Mouse (Mus musculus) T-helper 17 cell (primary cell): ENCODE measurements around the gene Chuk.

Experiments
- in situ Hi-C, 2 experiments: fragments of 300-600 bp; cut with MboI, MseI; formaldehyde crosslinking; loops; 1 replicate in 1 of 2; 2 replicates in 1 of 2; pipeline ENCODE4 v1.15.1; 2025; ENCODE audit warnings: high pct_unique_total_duplicates in 2 of 2

The Chuk gene

GRCm38 (mm10) chr19:44107661-44108521, 611 bp upstream of the Chuk start:
- in situ Hi-C loops: loop anchor here in 1 of 2 experiments (5.0 kb wide), 1 partner anchor 41 kb away; the partner anchor contains the start of gene Erlin1

GRCm38 (mm10) chr19:44104393-44104792, 2.9 kb downstream of the Chuk start:
- in situ Hi-C loops: no loop called here

- in situ Hi-C loops: no loop called here
Observed at GRCm38 (mm10) chr19:44103001-44103400, 4.3 kb downstream of the Chuk start.

GRCm38 (mm10) chr19:44100840-44101239, 6.4 kb downstream of the Chuk start:
- in situ Hi-C loops: no loop called here

GRCm38 (mm10) chr19:44086278-44086677, 21.0 kb downstream of the Chuk start:
- in situ Hi-C loops: no loop called here

GRCm38 (mm10) chr19:44080920-44081319, 26.4 kb downstream of the Chuk start:
- in situ Hi-C loops: no loop called here

GRCm38 (mm10) chr19:44080023-44080422, 27.3 kb downstream of the Chuk start:
- in situ Hi-C loops: no loop called here

GRCm38 (mm10) chr19:44077024-44077423, 30.3 kb downstream of the Chuk start:
- in situ Hi-C loops: no loop called here

- in situ Hi-C loops: no loop called here
Observed at GRCm38 (mm10) chr19:44076457-44076856, 30.8 kb downstream of the Chuk start.

GRCm38 (mm10) chr19:44074986-44075385, 32.3 kb downstream of the Chuk start:
- in situ Hi-C loops: no loop called here

GRCm38 (mm10) chr19:44071166-44071565, 36.1 kb downstream of the Chuk start:
- in situ Hi-C loops: no loop called here

- in situ Hi-C loops: loop anchor here in 1 of 2 experiments (5.0 kb wide), 1 partner anchor 37 kb away; the partner anchor contains the start of gene Chuk
Observed at GRCm38 (mm10) chr19:44069914-44070232, 37.4 kb downstream of the Chuk start.

- in situ Hi-C loops: loop anchor here in 1 of 2 experiments (5.0 kb wide), 1 partner anchor 38 kb away; the partner anchor contains the start of gene Chuk
Observed at GRCm38 (mm10) chr19:44069121-44069913, 38.0 kb downstream of the Chuk start, which contains the start of gene Erlin1. Erlin1 (minus strand) TSS chr19:44069785.

- in situ Hi-C loops: loop anchor here in 1 of 2 experiments (5.0 kb wide), 1 partner anchor 39 kb away; the partner anchor contains the start of gene Chuk
Observed at GRCm38 (mm10) chr19:44068232-44068631, 39.0 kb downstream of the Chuk start.

GRCm38 (mm10) chr19:44067323-44068049, 39.8 kb downstream of the Chuk start:
- in situ Hi-C loops: loop anchor here in 1 of 2 experiments (5.0 kb wide), 1 partner anchor 40 kb away; the partner anchor contains the start of gene Chuk

- in situ Hi-C loops: loop anchor here in 1 of 2 experiments (5.0 kb wide), 1 partner anchor 43 kb away; the partner anchor contains the start of gene Chuk
Observed at GRCm38 (mm10) chr19:44064734-44065133, 42.5 kb downstream of the Chuk start.

- in situ Hi-C loops: no loop called here
Observed at GRCm38 (mm10) chr19:44063773-44064172, 43.5 kb downstream of the Chuk start.

GRCm38 (mm10) chr19:44060226-44060625, 47.1 kb downstream of the Chuk start:
- in situ Hi-C loops: no loop called here

- in situ Hi-C loops: no loop called here
Observed at GRCm38 (mm10) chr19:44055173-44055826, 52.0 kb downstream of the Chuk start.

- in situ Hi-C loops: no loop called here
Observed at GRCm38 (mm10) chr19:44050388-44050787, 56.9 kb downstream of the Chuk start.

- in situ Hi-C loops: no loop called here
Observed at GRCm38 (mm10) chr19:44049282-44049681, 58.0 kb downstream of the Chuk start.
